Mouse (Mus musculus): ENCODE measurements around the gene Igf1r.

- TF ChIP-seq CTCF (IDR thresholded peaks at IDR 0.05; ENCODE audit: extremely low read depth, insufficient read length, insufficient replicate concordance, low read depth, low read length) (no peak), POLR2A (IDR thresholded peaks at IDR 0.05; ENCODE audit: low read depth, low read length) (no peak)
These were observed 118.0 kb downstream of the Igf1r start for GRCm38 (mm10) chr7:68070626-68071025.

Measured in small intestine, adult 2 months (tissue).